Mouse (Mus musculus) spleen, adult 2 months (tissue): ENCODE results near the gene Olfr402. TPM values are rescaled to one million over a fixed set of nuclear protein-coding genes. Genes with fewer than 3 reads are reported as not detected.

Source experiments
- DNase-seq, 2 experiments: peaks; one replicate each; pipeline versions ENCODE4 v3.0.0 to v3.0.0-alpha.2; 2012 to 2021; ENCODE audit warnings: low spot score in 2 of 2, low read depth in 1 of 2
- H3K27ac ChIP-seq: fragments of 200-500 bp; 2 replicates; pipeline ENCODE4 v1.5.1; 2012; ENCODE audit warnings: low read length, inconsistent platforms; ENCODE audit not compliant: insufficient read depth
- H3K27me3 ChIP-seq: fragments of 200-500 bp; 2 replicates; pipeline ENCODE4 v1.6.1; 2012; ENCODE audit warnings: mild to moderate bottlenecking, moderate library complexity, low read length, inconsistent platforms; ENCODE audit not compliant: control insufficient read depth, insufficient read depth
- H3K36me3 ChIP-seq: fragments of 200-500 bp; 2 replicates; pipeline ENCODE4 v1.6.1; 2012; ENCODE audit warnings: mild to moderate bottlenecking, low read length, inconsistent platforms; ENCODE audit not compliant: control insufficient read depth, insufficient read depth
- H3K4me1 ChIP-seq: fragments of 200-500 bp; 2 replicates; pipeline ENCODE4 v1.6.1; 2011; ENCODE audit warnings: inconsistent platforms; ENCODE audit not compliant: control insufficient read depth, insufficient read depth, insufficient read length
- H3K4me3 ChIP-seq: fragments of 200-500 bp; 2 replicates; pipeline ENCODE4 v1.5.1; 2011; ENCODE audit warnings: mild to moderate bottlenecking, inconsistent platforms; ENCODE audit not compliant: insufficient read depth, insufficient read length; ENCODE audit errors: extremely low read depth
- CTCF ChIP-seq: fragments of 200-500 bp; IDR thresholded peaks from 2 replicates; pipeline ENCODE4 v1.5.1; 2011; ENCODE audit warnings: mild to moderate bottlenecking, inconsistent platforms; ENCODE audit not compliant: insufficient read depth, insufficient read length, insufficient replicate concordance; ENCODE audit errors: extremely low read depth
- POLR2A ChIP-seq: fragments of 200-500 bp; IDR thresholded peaks from 2 replicates; pipeline ENCODE4 v1.6.1; 2011; ENCODE audit warnings: low read depth, low read length, inconsistent platforms
- WGBS: fragments of 180-500 bp; shearing (Covaris S2); methylation state at CpG from one replicate; pipeline ENCODE4 v1.1.7; 2018; 5-methylcytosine and 5-hydroxymethylcytosine counted together
- polyA plus RNA-seq: library from polyadenylated mRNA; depleted of rRNA; stranded (reverse); fragments of >200 nt; gene quantifications from 2 replicates; pipeline ENCODE4 v1.2.3, GENCODE M21; 2012; rRNA removed

The Olfr402 gene
- polyA plus RNA-seq, 1 experiment, result not detected

DNA sequence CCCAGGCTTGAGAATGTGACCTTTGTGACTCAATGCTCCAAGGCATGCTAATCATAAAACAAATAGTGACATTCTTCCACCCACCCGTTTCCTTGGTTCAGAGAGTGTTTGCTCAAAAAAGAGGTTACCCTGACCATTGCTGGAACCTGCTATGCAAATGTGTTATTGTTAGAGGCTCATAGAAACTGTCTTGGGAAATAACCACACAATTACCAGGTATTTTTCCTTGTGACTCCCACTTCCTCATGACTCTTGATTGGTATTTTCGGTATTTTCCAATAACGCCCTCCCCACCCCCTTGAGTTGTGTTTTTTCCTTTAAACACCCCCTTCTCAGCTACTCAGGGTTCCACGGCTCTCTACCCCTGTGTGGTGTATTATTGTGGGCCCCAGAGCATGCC is 30.4 kb downstream of the Olfr402 start:
- H3K36me3 ChIP-seq, result no peaks in the 10 kb centered on the region
- H3K4me3 ChIP-seq, result no peak overlapping the region
- TF ChIP-seq POLR2A (no peak), CTCF (no peak)
- no peak overlapping the region for H3K27ac ChIP-seq
- H3K4me1 ChIP-seq, result no peaks in the 10 kb centered on the region
- no peaks in the 10 kb centered on the region for H3K27me3 ChIP-seq
- 79% methylated on average over 4 of the region's 4 CpGs for WGBS
- no peak for DNase-seq

DNA sequence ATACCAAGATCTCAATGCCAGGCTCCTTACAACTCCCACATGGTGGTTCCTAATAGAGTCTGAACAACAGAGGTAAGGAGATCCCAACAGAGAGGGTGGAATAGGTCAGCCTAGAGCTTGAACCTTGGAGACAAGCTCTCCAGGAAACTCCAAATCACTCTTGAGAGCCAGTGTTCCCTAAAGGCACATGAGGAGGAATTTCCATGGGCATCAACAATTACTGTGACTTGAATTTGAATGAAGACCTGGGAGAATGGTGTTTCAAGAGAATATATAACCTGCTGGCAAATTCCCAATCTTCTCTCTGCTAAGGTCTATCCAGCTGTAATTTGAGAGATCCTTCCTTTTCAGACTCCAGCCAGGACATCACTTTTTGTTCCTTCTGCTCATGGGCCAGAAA is 32.6 kb downstream of the Olfr402 start, which contains the start of gene Olfr403:
Gene Olfr403 (plus strand): TSS at position 301 of the 400 bp plus-strand sequence.
- TF ChIP-seq POLR2A (no peak), CTCF (no peak)
- Histone ChIP-seq H3K27me3 (no peaks in the 10 kb centered on the region), H3K27ac (no peak within 1 kb of the TSS), H3K36me3 (no peaks in the 10 kb centered on the region), H3K4me1 (no peaks in the 10 kb centered on the region), H3K4me3 (no peak within 1 kb of the TSS)
- no peak for DNase-seq

Other genes with a start within 250 kb of the Olfr402 start
- gene Olfr395, start 244.2 kb upstream of the Olfr402 start, polyA plus RNA-seq, result not detected in 2 replicates
- not detected in 2 replicates for gene Olfr23, start 216.9 kb upstream of the Olfr402 start, polyA plus RNA-seq
- gene Olfr397, start 192.7 kb upstream of the Olfr402 start, polyA plus RNA-seq, result not detected in 2 replicates
- not detected in 2 replicates for gene Olfr398, start 163.1 kb upstream of the Olfr402 start, polyA plus RNA-seq
- gene Olfr139, start 97.0 kb upstream of the Olfr402 start, polyA plus RNA-seq, result not detected in 2 replicates
- not detected in 2 replicates for gene Olfr399, start 96.9 kb upstream of the Olfr402 start, polyA plus RNA-seq
- gene Zfp616, start 83.6 kb upstream of the Olfr402 start, polyA plus RNA-seq, result not detected in 2 replicates
- not detected in 2 replicates for gene Olfr401, start 39.8 kb upstream of the Olfr402 start, polyA plus RNA-seq
- not detected in 2 replicates for gene Olfr403, start 32.7 kb downstream of the Olfr402 start, polyA plus RNA-seq
- not detected in 2 replicates for gene Olfr43, start 57.9 kb downstream of the Olfr402 start, polyA plus RNA-seq
- gene Olfr406, start 106.3 kb downstream of the Olfr402 start, polyA plus RNA-seq, result not detected in 2 replicates
- gene Olfr59, start 130.2 kb downstream of the Olfr402 start, polyA plus RNA-seq, result not detected in 2 replicates
- gene Olfr410, start 184.5 kb downstream of the Olfr402 start, polyA plus RNA-seq, result not detected in 2 replicates
- gene Olfr411, start 199.1 kb downstream of the Olfr402 start, polyA plus RNA-seq, result not detected in 2 replicates
- gene Olfr412, start 208.5 kb downstream of the Olfr402 start, polyA plus RNA-seq, result not detected in 2 replicates